Mouse (Mus musculus) olfactory bulb, adult 2 months (tissue): ENCODE data around the gene Ptpn13.

Source experiments
- CTCF ChIP-seq: fragments of 200-500 bp; IDR thresholded peaks from 2 replicates; pipeline ENCODE4 v1.5.1; 2012; ENCODE audit warnings: low read depth, mild to moderate bottlenecking, low read length, moderate library complexity; ENCODE audit not compliant: insufficient read depth
- POLR2A ChIP-seq: fragments of 200-500 bp; IDR thresholded peaks from 2 replicates; pipeline ENCODE4 v1.6.1; 2012; ENCODE audit warnings: mild to moderate bottlenecking, low read depth, low read length, moderate library complexity; ENCODE audit not compliant: insufficient read depth

GRCm38 (mm10) chr5:103423927-103424315 lies 1.1 kb upstream of the Ptpn13 start:
- no peak for TF ChIP-seq POLR2A
- no peak for TF ChIP-seq CTCF
